Mouse (Mus musculus): ENCODE measurements around the gene Smagp.

Gene Smagp

GRCm38 (mm10) chr15:100665411-100666218 is 28.9 kb upstream of the Smagp start:
- peak; percentile 51 for DNase-seq (ENCODE audit: low spot score)

DNA sequence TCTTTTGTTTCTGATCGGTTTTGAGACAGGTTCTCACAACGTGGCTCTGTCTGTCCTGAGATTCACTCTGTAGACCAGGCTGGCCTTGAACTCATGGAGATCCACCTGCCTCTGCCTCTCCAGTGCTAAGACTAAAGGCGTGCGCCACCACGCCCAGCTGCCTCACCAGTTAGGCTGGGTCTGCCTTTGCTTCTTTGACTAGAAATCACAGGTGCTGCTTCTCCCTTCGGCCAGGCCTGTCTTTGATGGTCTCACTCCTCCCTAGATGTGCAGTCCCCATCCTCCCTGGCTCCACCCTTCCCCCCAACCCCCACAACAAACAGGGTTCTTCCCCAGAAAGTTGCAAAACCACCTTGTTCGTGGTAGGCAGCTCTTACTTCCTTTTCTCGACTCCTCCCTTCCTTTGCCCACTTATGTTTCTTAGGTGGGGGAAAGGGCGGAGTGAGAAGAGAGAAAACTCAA is 28.1 kb upstream of the Smagp start:
- peak; percentile 87 for DNase-seq (ENCODE audit: low spot score)

DNA sequence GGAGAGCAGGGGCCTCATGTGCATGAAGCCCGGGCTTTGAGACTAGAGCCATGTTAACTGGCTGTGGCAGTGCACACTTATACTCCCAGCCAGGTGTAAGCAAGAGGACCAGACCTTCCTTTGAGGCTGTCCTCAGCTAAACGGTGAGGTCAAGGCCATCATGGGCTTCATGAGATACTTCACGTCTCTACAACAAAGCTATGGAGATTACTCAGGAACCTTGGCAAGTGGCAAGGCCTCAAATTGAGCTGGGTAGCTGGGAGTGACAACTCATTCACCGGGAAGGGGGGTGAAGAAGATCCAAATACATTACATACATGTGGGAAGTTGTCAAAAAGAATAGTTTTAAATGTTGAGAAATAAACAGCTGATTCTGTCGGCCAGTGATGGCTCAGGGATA is 24.1 kb upstream of the Smagp start:
- no peak for DNase-seq (ENCODE audit: low spot score)

- DNase-seq (ENCODE audit: low spot score), result no peak
These were observed 23.6 kb upstream of the Smagp start for GRCm38 (mm10) chr15:100660306-100660705.

GRCm38 (mm10) chr15:100655201-100655600 is 18.5 kb upstream of the Smagp start:
- no peak for DNase-seq (ENCODE audit: low spot score)

GRCm38 (mm10) chr15:100654271-100654670 is 17.5 kb upstream of the Smagp start:
- no peak for DNase-seq (ENCODE audit: low spot score)

DNA sequence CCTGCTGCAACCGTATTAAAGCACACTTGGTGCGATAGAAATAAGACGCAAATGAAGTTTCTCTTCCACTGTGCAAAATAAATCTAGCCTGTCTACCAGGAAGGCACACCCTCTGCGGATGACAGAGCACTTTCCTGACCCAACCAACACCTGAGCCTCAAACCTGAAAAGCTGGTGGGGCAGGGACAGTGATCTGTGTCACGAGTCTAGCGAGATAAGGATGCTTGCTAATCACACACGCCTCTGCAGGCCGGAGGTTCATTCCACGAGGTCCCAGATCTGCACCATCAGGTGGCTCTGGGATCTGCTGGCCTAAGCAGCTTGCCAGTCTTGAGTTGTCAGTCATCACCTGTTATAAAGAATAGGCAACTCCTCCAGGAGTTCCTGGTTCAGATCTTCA is 14.9 kb upstream of the Smagp start:
- DNase-seq (ENCODE audit: low spot score), result no peak

GRCm38 (mm10) chr15:100650111-100650510 is 13.4 kb upstream of the Smagp start:
- DNase-seq (ENCODE audit: low spot score), result no peak

GRCm38 (mm10) chr15:100646161-100646560 is 9.4 kb upstream of the Smagp start:
- DNase-seq (ENCODE audit: low spot score), result no peak

DNA sequence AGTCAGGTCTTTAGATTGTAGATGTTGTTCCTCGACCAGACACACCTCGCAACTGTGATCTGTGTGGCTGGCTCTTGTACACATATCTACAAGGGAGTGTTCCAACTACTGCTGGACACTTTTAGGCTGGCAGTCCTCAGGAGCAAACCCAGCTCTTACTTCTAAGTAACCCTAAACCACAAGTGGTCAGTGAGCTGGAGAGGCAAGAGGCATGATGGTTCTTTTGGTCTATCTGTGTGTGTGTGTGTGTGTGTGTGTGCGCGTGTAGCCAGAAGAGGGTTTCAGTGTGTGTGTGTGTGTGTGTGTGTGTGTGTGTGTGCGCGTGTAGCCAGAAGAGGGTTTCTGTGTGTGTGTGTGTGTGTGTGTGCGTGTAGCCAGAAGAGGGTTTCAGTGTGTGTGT is 5.7 kb upstream of the Smagp start:
- DNase-seq (ENCODE audit: low spot score), result no peak

DNA sequence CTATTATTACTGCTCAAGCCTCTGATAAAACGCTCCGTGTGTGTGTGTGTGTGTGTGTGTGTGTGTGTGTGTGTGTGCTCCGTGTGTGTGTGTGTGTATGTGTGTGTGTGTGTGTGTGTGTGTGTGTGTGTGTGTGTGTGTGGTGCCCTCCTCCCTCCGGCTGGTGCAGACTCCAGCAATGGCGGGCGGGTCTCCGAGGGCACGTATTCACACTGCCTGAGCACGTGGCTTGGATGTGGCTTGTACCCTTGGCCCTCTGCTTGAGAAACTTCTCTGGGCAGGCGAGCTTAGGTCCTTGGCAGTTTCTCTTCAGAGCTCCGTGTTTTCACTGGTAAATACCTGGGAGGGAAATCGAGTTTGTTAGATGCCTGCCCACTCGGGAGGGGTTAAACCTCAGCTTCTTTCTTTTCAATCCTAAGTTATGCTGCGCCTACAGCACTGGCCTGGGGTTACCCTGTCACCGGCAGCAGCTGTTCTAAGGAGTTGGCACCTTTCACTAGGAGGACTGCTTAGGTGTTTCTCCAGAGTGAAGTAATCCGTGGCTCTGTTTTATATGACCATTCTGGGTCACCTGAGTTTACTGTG is 4.6 kb upstream of the Smagp start:
- no peak for DNase-seq (ENCODE audit: low spot score)

DNA sequence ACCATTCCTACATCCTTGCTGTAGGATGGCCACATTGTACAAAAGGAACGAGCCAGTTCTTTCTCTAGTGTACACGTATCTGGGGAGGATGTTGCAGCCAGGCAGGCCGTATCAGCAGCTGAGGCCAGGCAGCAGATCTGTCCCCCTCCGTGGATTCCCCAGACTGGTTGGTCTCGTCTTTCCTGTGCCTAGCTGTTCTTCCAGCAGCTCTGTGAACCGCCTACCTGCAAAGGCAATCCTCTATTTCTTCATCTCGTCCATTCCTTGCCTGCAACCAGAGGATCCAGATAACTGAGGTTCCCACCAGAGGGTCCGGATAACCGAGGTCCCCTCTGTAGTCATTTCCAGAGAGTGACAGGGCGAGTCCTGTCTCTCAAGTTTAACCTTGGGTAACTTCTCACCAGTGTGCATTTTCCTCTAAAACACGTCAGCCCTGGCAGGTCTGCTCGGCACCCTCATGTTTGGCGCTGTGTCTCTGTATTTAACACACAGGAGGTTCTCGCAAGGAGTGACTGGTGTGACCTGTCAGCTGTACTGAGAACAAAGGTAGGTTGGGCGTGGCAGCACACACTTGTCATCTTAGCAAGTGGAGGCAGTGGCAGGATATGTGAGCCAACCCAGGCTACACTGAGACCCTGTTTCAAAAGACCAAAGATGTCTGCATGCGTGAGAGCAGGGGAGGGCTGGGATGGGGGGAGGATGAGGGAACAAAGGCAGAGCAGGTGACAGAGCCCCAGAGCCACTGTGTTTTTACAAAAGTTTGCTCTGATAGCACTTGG is 3.4 kb upstream of the Smagp start:
- DNase-seq (ENCODE audit: low spot score), result peak; percentile 70

GRCm38 (mm10) chr15:100637661-100638060 is 921 bp upstream of the Smagp start:
- peak; percentile 63 for DNase-seq (ENCODE audit: low spot score)

GRCm38 (mm10) chr15:100635851-100636645 is 692 bp downstream of the Smagp start:
- no peak for DNase-seq (ENCODE audit: low spot score)

GRCm38 (mm10) chr15:100635239-100635638 is 1.5 kb downstream of the Smagp start:
- no peak for DNase-seq (ENCODE audit: low spot score)

DNA sequence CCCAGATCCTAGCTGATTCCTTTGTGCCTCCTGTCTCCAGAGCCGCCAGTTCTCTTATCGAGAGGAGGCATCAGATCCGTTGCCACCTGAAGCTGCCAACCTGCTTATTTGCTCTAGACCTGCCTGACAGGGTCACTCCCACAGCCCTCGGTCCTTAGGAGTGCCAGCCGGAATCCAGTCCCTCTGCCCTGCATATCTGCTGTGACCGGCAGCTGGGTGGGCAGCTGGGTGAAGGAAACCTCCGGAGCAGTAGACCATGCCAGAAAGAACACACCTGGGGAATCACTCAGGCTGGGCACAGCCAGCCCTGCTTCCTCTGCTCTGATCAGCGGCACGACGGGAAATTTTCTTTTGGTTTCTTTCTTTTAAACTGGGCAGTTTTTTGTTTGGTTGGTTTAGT is 3.4 kb downstream of the Smagp start:
- DNase-seq (ENCODE audit: low spot score), result no peak

- no peak for DNase-seq (ENCODE audit: low spot score)
These were observed 4.4 kb downstream of the Smagp start for GRCm38 (mm10) chr15:100632323-100632722.

- no peak for DNase-seq (ENCODE audit: low spot score)
These were observed 5.1 kb downstream of the Smagp start for GRCm38 (mm10) chr15:100631454-100632170.

DNA sequence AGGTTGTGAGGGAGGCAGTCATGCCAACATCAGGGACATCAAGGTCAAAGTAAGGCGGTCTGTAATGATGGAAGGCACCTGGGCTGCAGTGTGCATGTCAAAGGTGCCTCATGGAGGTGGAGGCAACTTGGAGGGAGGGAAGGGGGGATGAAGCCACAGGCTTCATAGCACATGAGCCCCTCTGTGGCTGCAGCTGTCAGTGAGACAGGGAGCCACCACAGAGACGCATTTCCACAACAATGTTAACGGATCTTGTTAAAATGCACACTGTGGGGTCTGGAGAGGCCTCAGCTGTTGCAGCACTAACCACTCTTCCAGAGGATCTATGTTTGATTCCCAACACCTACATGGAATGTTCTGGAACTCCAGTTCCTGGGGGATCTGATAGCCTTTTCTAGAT is 6.6 kb downstream of the Smagp start:
- no peak for DNase-seq (ENCODE audit: low spot score)

- DNase-seq (ENCODE audit: low spot score), result no peak
These were observed 7.9 kb downstream of the Smagp start for GRCm38 (mm10) chr15:100628797-100629196.

GRCm38 (mm10) chr15:100627774-100628370 is 8.9 kb downstream of the Smagp start:
- DNase-seq (ENCODE audit: low spot score), result no peak

Data from T-cell, adult 2 months (primary cell).